Mouse (Mus musculus): ENCODE data around the gene St6galnac5. TPM values are rescaled to one million over a fixed set of nuclear protein-coding genes. Genes with fewer than 3 reads are reported as not detected.

Gene St6galnac5
- polyA plus RNA-seq, 1 experiment = 1.7 TPM

DNA sequence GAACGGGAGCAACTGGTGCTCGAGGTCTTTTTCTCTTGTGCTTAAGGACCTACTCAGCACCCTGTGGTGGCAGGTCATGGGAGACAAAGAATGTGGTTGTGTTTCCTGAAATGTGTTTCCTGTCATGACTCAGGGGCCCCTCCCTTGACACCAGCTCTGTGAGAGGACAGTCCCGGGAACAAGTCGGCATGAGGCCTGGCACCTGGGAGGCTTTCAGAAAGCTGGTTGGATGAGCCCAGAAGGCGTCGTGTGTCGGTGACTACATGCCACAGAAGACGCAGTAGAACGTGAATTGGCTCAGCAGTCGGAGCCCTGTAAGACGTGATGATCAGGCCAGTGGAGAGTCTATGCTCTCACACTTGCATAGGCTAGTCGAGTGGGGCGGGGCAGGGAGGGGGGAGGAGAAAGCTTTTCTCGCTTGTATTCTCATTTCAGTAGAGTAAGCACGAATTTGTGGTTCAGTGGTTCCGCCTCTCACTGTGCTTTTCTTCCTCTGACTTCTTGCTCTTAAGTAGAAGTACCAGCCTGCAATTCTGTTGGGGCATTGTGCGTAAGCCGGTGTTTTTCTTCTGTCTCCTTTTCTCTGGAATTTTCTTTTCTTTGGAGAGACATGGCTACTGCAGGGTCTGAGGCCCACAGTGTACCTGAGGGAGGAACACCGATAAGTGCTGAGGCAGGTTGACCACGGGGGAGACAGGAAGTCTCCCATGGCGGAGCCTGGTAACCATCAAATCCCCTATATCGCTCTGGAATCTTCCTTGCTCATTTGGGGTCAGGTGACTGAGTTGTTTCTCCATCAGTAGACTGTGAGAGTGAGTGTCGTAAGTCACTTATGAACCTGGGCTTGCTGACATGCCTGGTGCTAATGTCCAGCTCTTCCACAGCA lies 69.6 kb downstream of the St6galnac5 start:
- peak overlapping the region; percentile 37 for H3K4me3 ChIP-seq (ENCODE audit: insufficient read depth, low read depth, low read length)
- no peaks in the 10 kb centered on the region for H3K4me1 ChIP-seq (ENCODE audit: control insufficient read depth, insufficient read depth, insufficient read length, low read length)
- H3K27ac ChIP-seq (replicated peaks; ENCODE audit: low read depth, low read length) = peak overlapping the region; percentile 68

DNA sequence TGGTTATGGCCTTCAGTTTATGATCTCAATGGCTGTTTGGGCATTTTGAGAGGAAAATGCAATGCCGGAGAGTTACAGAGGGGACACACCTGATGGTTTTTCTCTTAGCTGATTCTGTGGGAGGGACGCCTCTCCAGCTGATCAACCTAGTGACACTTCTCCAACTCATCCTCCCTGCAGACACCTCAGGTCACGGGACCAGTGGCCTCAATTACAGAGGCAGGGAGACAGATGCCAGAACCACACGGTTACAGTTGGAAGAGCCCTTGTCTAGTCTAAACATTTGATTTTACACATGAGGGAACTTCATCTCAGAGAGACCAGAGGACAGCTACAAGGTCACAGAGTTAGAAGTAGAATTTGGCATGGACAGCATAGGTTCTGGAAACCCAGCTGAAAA lies 70.5 kb downstream of the St6galnac5 start:
- Histone ChIP-seq H3K4me3 (ENCODE audit: insufficient read depth, low read depth, low read length) (no peak overlapping the region), H3K4me1 (ENCODE audit: control insufficient read depth, insufficient read depth, insufficient read length, low read length) (no peaks in the 10 kb centered on the region), H3K27ac (replicated peaks; ENCODE audit: low read depth, low read length) (no peak overlapping the region)

DNA sequence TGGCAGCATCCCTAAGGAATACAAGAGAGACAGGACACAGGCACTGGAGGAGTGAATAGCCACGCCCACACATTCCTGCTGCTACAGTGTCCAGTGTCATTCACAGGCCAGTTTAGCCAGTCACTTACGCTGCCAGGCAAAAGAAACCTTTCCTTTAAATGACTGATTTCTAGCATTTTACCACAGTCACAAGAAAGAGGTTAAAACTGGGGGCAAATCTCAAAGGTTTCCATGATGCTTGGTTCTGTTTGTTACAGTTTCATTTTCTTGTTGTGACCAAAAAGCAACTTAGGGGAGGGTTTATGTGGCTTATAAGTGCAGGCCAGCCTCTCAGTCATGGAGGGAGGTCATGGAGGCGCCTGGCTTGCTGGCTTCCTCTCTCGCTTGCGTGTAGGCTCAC lies 74.4 kb downstream of the St6galnac5 start:
- no peak overlapping the region for H3K4me3 ChIP-seq (ENCODE audit: insufficient read depth, low read depth, low read length)
- no peaks in the 10 kb centered on the region for H3K4me1 ChIP-seq (ENCODE audit: control insufficient read depth, insufficient read depth, insufficient read length, low read length)
- no peak overlapping the region for H3K27ac ChIP-seq (replicated peaks; ENCODE audit: low read depth, low read length)

DNA sequence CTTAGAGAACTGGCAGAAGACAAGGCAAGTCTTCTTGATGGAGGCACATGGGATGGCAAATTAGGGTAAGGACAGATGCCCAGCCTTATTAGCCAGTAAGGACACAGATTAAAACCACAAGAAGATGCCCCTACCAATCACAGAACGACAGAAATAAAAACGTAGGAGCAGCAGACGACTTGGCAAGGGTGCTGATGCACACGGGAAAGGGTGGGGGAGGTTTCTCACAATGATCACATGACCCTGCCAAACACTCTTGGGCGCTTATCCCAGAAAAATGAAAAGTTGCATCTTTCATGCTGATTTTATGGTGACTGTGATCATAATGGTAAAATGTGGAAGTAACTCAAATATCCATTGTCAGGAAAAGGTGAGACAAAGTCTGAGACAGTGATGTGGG lies 75.0 kb downstream of the St6galnac5 start:
- H3K4me3 ChIP-seq (ENCODE audit: insufficient read depth, low read depth, low read length) = no peak overlapping the region
- no peak overlapping the region for H3K27ac ChIP-seq (replicated peaks; ENCODE audit: low read depth, low read length)
- H3K4me1 ChIP-seq (ENCODE audit: control insufficient read depth, insufficient read depth, insufficient read length, low read length) = no peaks in the 10 kb centered on the region

DNA sequence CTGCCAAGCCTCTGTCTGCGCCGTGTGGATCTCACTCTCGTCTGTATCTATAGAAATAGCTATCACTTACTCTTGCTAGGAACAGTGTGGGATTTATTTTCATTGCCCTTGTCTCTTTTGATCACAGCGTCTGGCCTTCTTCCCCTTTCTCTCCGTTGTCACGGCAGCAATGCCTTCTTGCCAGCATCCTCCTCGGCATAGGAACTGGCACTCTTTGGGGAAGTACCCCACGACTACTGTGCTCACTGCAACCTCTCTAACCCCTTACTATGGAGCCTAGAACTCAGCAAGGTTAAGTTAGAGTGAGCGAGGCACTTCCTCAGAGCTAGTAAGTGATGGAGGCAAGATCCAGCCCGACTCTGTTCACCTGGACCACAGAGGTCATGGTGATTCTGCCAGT lies 76.2 kb downstream of the St6galnac5 start:
- Histone ChIP-seq H3K27ac (replicated peaks; ENCODE audit: low read depth, low read length) (no peak overlapping the region), H3K4me3 (ENCODE audit: insufficient read depth, low read depth, low read length) (no peak overlapping the region), H3K4me1 (ENCODE audit: control insufficient read depth, insufficient read depth, insufficient read length, low read length) (no peaks in the 10 kb centered on the region)

DNA sequence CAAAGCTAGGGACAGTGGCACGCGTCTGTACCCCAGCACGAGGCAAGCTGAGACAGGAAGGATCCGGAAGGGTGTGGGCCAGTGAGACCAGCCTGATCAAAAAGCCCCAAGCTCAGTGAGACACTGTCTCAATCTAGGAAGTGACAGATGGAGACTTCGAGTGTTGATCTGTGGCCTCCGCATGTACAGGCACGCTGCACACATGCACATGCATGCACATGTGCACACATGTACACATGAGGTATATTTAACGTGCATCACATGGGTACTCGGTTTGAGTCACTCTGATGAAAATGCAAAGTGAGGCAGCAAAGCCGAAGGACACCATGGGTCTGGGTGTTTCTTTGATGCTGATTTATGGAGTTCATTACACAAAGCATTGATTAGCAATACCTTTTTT lies 77.0 kb downstream of the St6galnac5 start:
- Histone ChIP-seq H3K4me3 (ENCODE audit: insufficient read depth, low read depth, low read length) (no peak overlapping the region), H3K27ac (replicated peaks; ENCODE audit: low read depth, low read length) (no peak overlapping the region), H3K4me1 (ENCODE audit: control insufficient read depth, insufficient read depth, insufficient read length, low read length) (no peaks in the 10 kb centered on the region)

DNA sequence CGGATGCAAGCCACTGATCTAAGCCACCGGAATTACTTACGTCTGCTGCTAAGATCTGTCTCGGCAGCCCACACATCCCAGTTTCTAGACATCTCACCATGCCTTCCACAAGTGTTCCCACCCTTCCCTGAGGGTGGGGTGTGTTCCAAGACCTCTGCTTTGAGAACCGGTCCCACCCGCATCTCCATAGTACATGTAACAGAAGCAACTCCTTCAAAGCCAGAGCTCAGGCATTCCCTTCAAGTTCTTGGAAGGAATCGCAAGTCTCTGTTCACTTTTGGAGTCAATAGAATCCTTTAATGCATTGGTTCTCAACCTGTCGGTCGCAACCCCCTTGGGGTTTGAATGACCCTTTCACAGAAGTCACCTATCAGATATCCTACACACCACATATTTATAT lies 83.1 kb downstream of the St6galnac5 start:
- Histone ChIP-seq H3K27ac (replicated peaks; ENCODE audit: low read depth, low read length) (no peak overlapping the region), H3K4me1 (ENCODE audit: control insufficient read depth, insufficient read depth, insufficient read length, low read length) (no peaks in the 10 kb centered on the region)

DNA sequence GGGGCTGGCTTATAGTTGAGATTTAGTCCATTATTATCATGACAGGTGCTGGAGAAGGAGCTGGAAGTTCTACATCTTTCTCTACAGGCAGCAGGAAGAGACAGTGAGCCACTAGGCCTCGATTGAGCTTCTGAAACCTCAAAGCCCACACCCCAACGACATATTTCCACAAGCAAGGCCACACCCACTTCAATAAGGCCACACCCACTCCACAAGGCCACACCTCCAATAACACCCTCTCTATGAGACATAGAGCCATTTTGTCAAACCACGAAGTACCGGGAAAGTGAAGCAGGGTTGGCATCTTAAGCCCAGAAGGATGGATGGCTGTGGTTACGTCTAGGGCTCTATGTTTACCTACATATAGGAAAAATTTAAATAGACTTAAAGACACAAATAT lies 84.8 kb downstream of the St6galnac5 start:
- no peaks in the 10 kb centered on the region for H3K4me1 ChIP-seq (ENCODE audit: control insufficient read depth, insufficient read depth, insufficient read length, low read length)
- H3K27ac ChIP-seq (replicated peaks; ENCODE audit: low read depth, low read length) = no peak overlapping the region
- H3K4me3 ChIP-seq (ENCODE audit: insufficient read depth, low read depth, low read length) = no peak overlapping the region

More for the DNA sequence above, 83.1 kb downstream of the St6galnac5 start:
- no peak overlapping the region for H3K4me3 ChIP-seq (ENCODE audit: insufficient read depth, low read depth, low read length)

DNA sequence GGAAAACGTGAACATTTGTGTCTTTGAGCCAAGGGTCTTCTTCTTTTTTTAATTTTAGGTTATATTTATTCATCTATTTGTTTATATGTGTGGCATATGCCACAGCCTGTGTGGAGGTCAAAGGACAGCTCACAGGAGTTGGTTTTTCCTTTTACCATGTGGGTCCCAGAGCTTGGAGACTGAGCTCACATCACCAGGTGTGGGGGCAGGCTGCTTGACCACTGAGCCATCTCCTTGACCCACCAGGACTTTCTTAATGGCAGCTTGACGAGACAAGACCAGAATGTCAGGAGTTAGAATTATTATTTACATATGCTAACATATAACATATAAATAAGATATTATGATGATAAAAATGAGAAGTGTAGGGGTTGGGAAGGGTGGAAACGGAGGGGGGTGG lies 85.9 kb downstream of the St6galnac5 start:
- H3K27ac ChIP-seq (replicated peaks; ENCODE audit: low read depth, low read length) = no peak overlapping the region
- no peak overlapping the region for H3K4me3 ChIP-seq (ENCODE audit: insufficient read depth, low read depth, low read length)

DNA sequence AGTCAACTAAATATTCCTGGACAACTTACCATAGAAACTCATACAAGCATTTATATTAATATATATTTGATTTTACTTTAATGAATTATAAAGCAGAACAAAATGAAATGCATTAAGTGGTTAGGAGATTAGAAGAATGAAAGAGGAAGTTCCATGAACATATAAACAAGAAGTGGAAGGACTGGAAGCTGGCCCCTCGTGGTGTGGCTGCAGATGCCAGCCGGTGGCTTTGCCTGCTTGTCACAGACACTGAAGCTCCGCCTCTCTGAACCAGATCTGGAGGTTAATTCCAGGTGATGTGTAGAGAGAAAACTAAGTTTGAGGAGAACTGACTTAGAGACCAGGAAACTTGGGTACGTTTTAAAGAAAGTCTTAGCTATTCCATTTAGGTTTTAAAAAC lies 87.1 kb downstream of the St6galnac5 start:
- Histone ChIP-seq H3K27ac (replicated peaks; ENCODE audit: low read depth, low read length) (no peak overlapping the region), H3K4me1 (ENCODE audit: control insufficient read depth, insufficient read depth, insufficient read length, low read length) (no peaks in the 10 kb centered on the region), H3K4me3 (ENCODE audit: insufficient read depth, low read depth, low read length) (no peak overlapping the region)

More for the DNA sequence above, 85.9 kb downstream of the St6galnac5 start:
- no peaks in the 10 kb centered on the region for H3K4me1 ChIP-seq (ENCODE audit: control insufficient read depth, insufficient read depth, insufficient read length, low read length)

DNA sequence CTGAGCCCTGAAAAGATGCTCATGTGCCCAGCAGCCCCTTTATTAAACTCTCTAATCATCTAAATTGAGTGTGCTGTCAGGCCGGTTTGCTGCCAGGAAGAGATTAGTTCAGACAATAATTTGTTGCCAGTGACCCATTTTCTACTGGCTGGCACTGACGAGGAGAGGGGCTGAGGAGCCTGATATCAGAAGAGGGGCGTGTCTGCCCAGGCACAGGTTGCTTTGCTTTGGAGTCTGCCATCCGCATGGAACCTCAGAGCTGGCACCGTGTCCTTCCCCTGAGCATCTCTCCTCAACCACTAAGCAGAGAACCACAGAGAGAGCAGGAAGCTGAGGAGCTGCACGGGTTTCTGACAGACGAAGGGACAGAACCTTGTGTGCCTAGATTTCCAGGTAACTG lies 93.9 kb downstream of the St6galnac5 start:
- Histone ChIP-seq H3K27ac (replicated peaks; ENCODE audit: low read depth, low read length) (no peak overlapping the region), H3K4me1 (ENCODE audit: control insufficient read depth, insufficient read depth, insufficient read length, low read length) (no peaks in the 10 kb centered on the region), H3K4me3 (ENCODE audit: insufficient read depth, low read depth, low read length) (no peak overlapping the region)

DNA sequence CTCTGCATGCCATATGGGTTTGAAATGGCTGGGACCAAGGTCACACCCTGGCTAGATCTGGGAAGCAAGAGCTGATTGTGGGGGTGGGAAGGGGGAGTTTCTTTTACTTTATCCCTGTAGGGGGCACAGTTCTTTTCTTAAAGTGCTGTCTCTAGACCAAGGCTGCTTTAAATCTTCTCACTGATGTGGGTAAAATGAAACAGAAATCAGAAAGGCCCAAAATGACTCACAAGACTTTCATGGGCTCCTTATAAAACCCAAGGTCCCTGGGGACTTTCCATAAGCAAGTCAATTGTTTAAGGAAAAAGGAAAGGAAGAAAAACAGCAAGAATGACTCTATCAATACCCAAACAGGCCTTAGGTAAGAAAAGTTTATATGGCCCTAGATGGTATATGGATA lies 95.3 kb downstream of the St6galnac5 start:
- Histone ChIP-seq H3K4me1 (ENCODE audit: control insufficient read depth, insufficient read depth, insufficient read length, low read length) (no peaks in the 10 kb centered on the region), H3K4me3 (ENCODE audit: insufficient read depth, low read depth, low read length) (no peak overlapping the region), H3K27ac (replicated peaks; ENCODE audit: low read depth, low read length) (no peak overlapping the region)

DNA sequence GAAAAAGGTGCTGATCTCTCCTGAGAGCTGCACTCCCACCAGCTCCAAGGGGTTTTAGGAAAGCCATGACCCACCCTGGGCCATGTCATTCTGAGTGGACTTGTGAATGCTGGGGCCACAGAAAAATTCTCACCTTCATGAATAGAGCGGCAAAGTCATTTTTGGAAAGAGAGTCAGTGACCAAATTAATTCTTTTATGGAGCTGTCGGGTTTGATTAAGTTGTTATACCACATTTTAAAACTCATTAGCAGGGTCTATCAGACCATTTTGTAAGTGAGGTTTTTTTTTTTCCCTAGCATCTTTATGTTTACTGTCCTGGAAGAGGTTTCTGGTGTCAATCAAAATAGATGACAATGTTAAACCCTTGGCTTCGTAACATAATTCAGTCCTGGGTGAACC lies 98.5 kb downstream of the St6galnac5 start:
- Histone ChIP-seq H3K27ac (replicated peaks; ENCODE audit: low read depth, low read length) (no peak overlapping the region), H3K4me1 (ENCODE audit: control insufficient read depth, insufficient read depth, insufficient read length, low read length) (no peaks in the 10 kb centered on the region), H3K4me3 (ENCODE audit: insufficient read depth, low read depth, low read length) (no peak overlapping the region)

DNA sequence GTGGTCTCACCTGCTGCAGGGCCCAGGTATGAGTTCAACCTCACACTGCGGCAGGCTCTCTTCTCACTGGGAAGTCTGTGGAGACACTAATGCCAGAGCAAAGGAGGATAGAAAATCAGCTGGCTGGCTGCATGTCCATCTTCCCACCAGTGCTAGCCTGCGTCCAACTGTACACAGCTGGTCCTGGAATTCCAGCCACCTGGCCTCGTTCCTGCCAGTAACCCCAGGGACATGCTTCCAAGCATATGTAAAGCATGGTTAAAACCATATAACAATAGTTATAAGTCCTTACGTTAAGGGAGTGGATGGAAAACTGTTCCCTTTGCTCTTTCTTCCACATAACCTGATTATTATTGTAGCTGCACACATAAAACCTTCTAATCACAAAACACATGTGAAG lies 100.3 kb downstream of the St6galnac5 start:
- H3K4me3 ChIP-seq (ENCODE audit: insufficient read depth, low read depth, low read length) = no peak overlapping the region
- no peaks in the 10 kb centered on the region for H3K4me1 ChIP-seq (ENCODE audit: control insufficient read depth, insufficient read depth, insufficient read length, low read length)
- H3K27ac ChIP-seq (replicated peaks; ENCODE audit: low read depth, low read length) = no peak overlapping the region

DNA sequence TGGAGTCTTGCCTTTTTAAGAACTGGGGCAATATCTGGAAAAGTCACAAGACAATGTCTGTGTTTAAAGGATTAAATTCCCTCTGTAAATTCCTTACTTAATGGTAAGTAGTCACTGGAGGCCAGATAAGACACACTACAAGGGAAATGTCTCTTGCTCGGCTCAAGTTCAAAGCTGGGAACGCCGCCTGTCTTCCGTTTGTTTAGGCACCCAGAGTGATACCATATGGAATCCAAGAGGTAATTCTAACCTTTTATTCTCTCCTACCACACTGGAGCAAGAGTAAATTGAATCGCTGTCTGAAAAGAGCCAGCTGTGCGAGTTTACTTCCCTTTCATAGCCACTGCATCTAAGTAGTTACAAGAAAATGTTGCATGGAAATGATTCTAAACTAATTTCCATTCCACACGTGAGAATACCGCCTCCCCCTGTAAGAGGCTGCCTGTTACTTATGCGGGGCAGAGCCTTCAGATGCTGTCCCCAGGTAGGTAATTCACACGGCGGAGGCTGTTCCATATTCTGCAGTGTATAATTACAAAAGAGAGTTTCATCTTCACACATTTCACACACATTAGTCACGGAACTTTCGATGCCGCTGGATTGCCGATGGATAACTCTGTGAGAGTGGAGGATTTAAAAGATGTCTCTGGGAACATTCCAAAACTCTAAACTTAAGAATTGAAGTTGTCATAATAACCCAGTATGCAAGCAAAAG lies 101.8 kb downstream of the St6galnac5 start:
- Histone ChIP-seq H3K4me1 (ENCODE audit: control insufficient read depth, insufficient read depth, insufficient read length, low read length) (no peaks in the 10 kb centered on the region), H3K4me3 (ENCODE audit: insufficient read depth, low read depth, low read length) (no peak overlapping the region), H3K27ac (replicated peaks; ENCODE audit: low read depth, low read length) (no peak overlapping the region)

Data from brown adipose tissue, adult 24 weeks (tissue).